Mouse (Mus musculus): ENCODE results near the gene Uvrag. TPM values are rescaled to one million over a fixed set of nuclear protein-coding genes. Genes with fewer than 3 reads are reported as not detected.

The Uvrag gene
- polyA plus RNA-seq, 1 experiment from 2014 or later: 18.2 TPM

- H3K4me3 ChIP-seq (ENCODE audit: low read depth, low read length): no peak overlapping the region
- 0 out of 2 replicates have a peak, but pooled peaks cover 6% of the 10 kb centered on the region for H3K9me3 ChIP-seq (ENCODE audit: control insufficient read depth, low read length)
- DNase-seq (ENCODE audit: low spot score): no peak
- ATAC-seq (ENCODE audit: low read depth): no peak
- no peaks in the 10 kb centered on the region for H3K27me3 ChIP-seq (replicated peaks; ENCODE audit: control insufficient read depth, insufficient read depth, low read length)
- peaks cover 4% of the 10 kb centered on the region; the same call in 1 of the 2 replicates for H3K4me1 ChIP-seq (ENCODE audit: control insufficient read depth, insufficient read depth, low read length)
- no peak overlapping the region for H3K9ac ChIP-seq (ENCODE audit: low read depth, low read length)
- no peaks in the 10 kb centered on the region for H3K36me3 ChIP-seq (ENCODE audit: control insufficient read depth, insufficient read depth, low read length)
- 52% methylated on average over 4 of the region's 4 CpGs for WGBS
- H3K4me2 ChIP-seq (ENCODE audit: low read depth, low read length): no peak overlapping the region
- H3K27ac ChIP-seq (replicated peaks; ENCODE audit: low read depth, low read length): no peak overlapping the region
Measured at GRCm38 (mm10) chr7:99020353-99020752, 120.6 kb downstream of the Uvrag start.

GRCm38 (mm10) chr7:99017224-99017844 lies 123.6 kb downstream of the Uvrag start:
- Histone ChIP-seq H3K36me3 (ENCODE audit: control insufficient read depth, insufficient read depth, low read length) (no peaks in the 10 kb centered on the region), H3K4me3 (ENCODE audit: low read depth, low read length) (no peak overlapping the region), H3K9me3 (ENCODE audit: control insufficient read depth, low read length) (no peaks in the 10 kb centered on the region), H3K27me3 (replicated peaks; ENCODE audit: control insufficient read depth, insufficient read depth, low read length) (no peaks in the 10 kb centered on the region), H3K4me1 (ENCODE audit: control insufficient read depth, insufficient read depth, low read length) (peaks cover 4% of the 10 kb centered on the region; the same call in 1 of the 2 replicates), H3K4me2 (ENCODE audit: low read depth, low read length) (no peak overlapping the region), H3K27ac (replicated peaks; ENCODE audit: low read depth, low read length) (no peak overlapping the region), H3K9ac (ENCODE audit: low read depth, low read length) (no peak overlapping the region)
- no peak for DNase-seq (ENCODE audit: low spot score)
- ATAC-seq (ENCODE audit: low read depth): no peak
- 73% methylated on average over 2 of the region's 2 CpGs for WGBS

- H3K27me3 ChIP-seq (replicated peaks; ENCODE audit: control insufficient read depth, insufficient read depth, low read length): no peaks in the 10 kb centered on the region
- no peaks in the 10 kb centered on the region for H3K9me3 ChIP-seq (ENCODE audit: control insufficient read depth, low read length)
- no peak overlapping the region for H3K4me3 ChIP-seq (ENCODE audit: low read depth, low read length)
- no peak overlapping the region for H3K4me2 ChIP-seq (ENCODE audit: low read depth, low read length)
- H3K27ac ChIP-seq (replicated peaks; ENCODE audit: low read depth, low read length): no peak overlapping the region
- ATAC-seq (ENCODE audit: low read depth): no peak
- H3K9ac ChIP-seq (ENCODE audit: low read depth, low read length): no peak overlapping the region
- peaks cover 6% of the 10 kb centered on the region for H3K4me1 ChIP-seq (ENCODE audit: control insufficient read depth, insufficient read depth, low read length)
- no peak for DNase-seq (ENCODE audit: low spot score)
- H3K36me3 ChIP-seq (ENCODE audit: control insufficient read depth, insufficient read depth, low read length): no peaks in the 10 kb centered on the region
- WGBS: 63% methylated on average over 8 of the region's 8 CpGs
Measured at GRCm38 (mm10) chr7:99015914-99016313, 125.0 kb downstream of the Uvrag start.

GRCm38 (mm10) chr7:99015419-99015818 lies 125.5 kb downstream of the Uvrag start:
- no peak overlapping the region for H3K4me2 ChIP-seq (ENCODE audit: low read depth, low read length)
- DNase-seq (ENCODE audit: low spot score): peak; percentile 69

GRCm38 (mm10) chr7:99014620-99015019 lies 126.3 kb downstream of the Uvrag start:
- Histone ChIP-seq H3K36me3 (ENCODE audit: control insufficient read depth, insufficient read depth, low read length) (no peaks in the 10 kb centered on the region), H3K27me3 (replicated peaks; ENCODE audit: control insufficient read depth, insufficient read depth, low read length) (no peaks in the 10 kb centered on the region), H3K27ac (replicated peaks; ENCODE audit: low read depth, low read length) (no peak overlapping the region), H3K9ac (ENCODE audit: low read depth, low read length) (no peak overlapping the region), H3K4me3 (ENCODE audit: low read depth, low read length) (no peak overlapping the region), H3K4me2 (ENCODE audit: low read depth, low read length) (no peak overlapping the region), H3K4me1 (ENCODE audit: control insufficient read depth, insufficient read depth, low read length) (peaks cover 3% of the 10 kb centered on the region; the same call in 1 of the 2 replicates), H3K9me3 (ENCODE audit: control insufficient read depth, low read length) (no peaks in the 10 kb centered on the region)
- DNase-seq (ENCODE audit: low spot score) (no peak), ATAC-seq (ENCODE audit: low read depth) (no peak)
- 65% methylated on average over 4 of the region's 4 CpGs for WGBS

More at GRCm38 (mm10) chr7:99015419-99015818, 125.5 kb downstream of the Uvrag start:
- H3K27me3 ChIP-seq (replicated peaks; ENCODE audit: control insufficient read depth, insufficient read depth, low read length): no peaks in the 10 kb centered on the region
- no peak overlapping the region for H3K9ac ChIP-seq (ENCODE audit: low read depth, low read length)
- 56% methylated on average over 17 of the region's 17 CpGs for WGBS
- H3K4me3 ChIP-seq (ENCODE audit: low read depth, low read length): no peak overlapping the region
- no peaks in the 10 kb centered on the region for H3K36me3 ChIP-seq (ENCODE audit: control insufficient read depth, insufficient read depth, low read length)
- H3K27ac ChIP-seq (replicated peaks; ENCODE audit: low read depth, low read length): no peak overlapping the region
- H3K9me3 ChIP-seq (ENCODE audit: control insufficient read depth, low read length): no peaks in the 10 kb centered on the region
- peaks cover 6% of the 10 kb centered on the region for H3K4me1 ChIP-seq (ENCODE audit: control insufficient read depth, insufficient read depth, low read length)
- peak; percentile 33; the same call in 1 of the 2 replicates for ATAC-seq (ENCODE audit: low read depth)

GRCm38 (mm10) chr7:99007506-99008354 lies 133.2 kb downstream of the Uvrag start:
- no peak overlapping the region for H3K9ac ChIP-seq (ENCODE audit: low read depth, low read length)
- DNase-seq (ENCODE audit: low spot score): no peak
- 68% methylated on average over 16 of the region's 16 CpGs for WGBS
- H3K4me3 ChIP-seq (ENCODE audit: low read depth, low read length): no peak overlapping the region
- peaks cover 3% of the 10 kb centered on the region; the same call in 1 of the 2 replicates for H3K4me1 ChIP-seq (ENCODE audit: control insufficient read depth, insufficient read depth, low read length)
- no peak overlapping the region for H3K27ac ChIP-seq (replicated peaks; ENCODE audit: low read depth, low read length)
- no peak overlapping the region for H3K4me2 ChIP-seq (ENCODE audit: low read depth, low read length)
- H3K36me3 ChIP-seq (ENCODE audit: control insufficient read depth, insufficient read depth, low read length): peaks cover 8% of the 10 kb centered on the region; the same call in 1 of the 2 replicates
- H3K27me3 ChIP-seq (replicated peaks; ENCODE audit: control insufficient read depth, insufficient read depth, low read length): no peaks in the 10 kb centered on the region
- ATAC-seq (ENCODE audit: low read depth): no peak
- no peaks in the 10 kb centered on the region for H3K9me3 ChIP-seq (ENCODE audit: control insufficient read depth, low read length)

GRCm38 (mm10) chr7:99003231-99003630 lies 137.7 kb downstream of the Uvrag start:
- Histone ChIP-seq H3K4me2 (ENCODE audit: low read depth, low read length) (no peak overlapping the region), H3K36me3 (ENCODE audit: control insufficient read depth, insufficient read depth, low read length) (peaks cover 8% of the 10 kb centered on the region; the same call in 1 of the 2 replicates), H3K9ac (ENCODE audit: low read depth, low read length) (no peak overlapping the region), H3K9me3 (ENCODE audit: control insufficient read depth, low read length) (no peaks in the 10 kb centered on the region), H3K4me1 (ENCODE audit: control insufficient read depth, insufficient read depth, low read length) (no peaks in the 10 kb centered on the region), H3K4me3 (ENCODE audit: low read depth, low read length) (no peak overlapping the region), H3K27me3 (replicated peaks; ENCODE audit: control insufficient read depth, insufficient read depth, low read length) (no peaks in the 10 kb centered on the region), H3K27ac (replicated peaks; ENCODE audit: low read depth, low read length) (no peak overlapping the region)
- ATAC-seq (ENCODE audit: low read depth) (no peak), DNase-seq (ENCODE audit: low spot score) (no peak)
- WGBS: 86% methylated on average over 6 of the region's 6 CpGs

- Histone ChIP-seq H3K27me3 (replicated peaks; ENCODE audit: control insufficient read depth, insufficient read depth, low read length) (no peaks in the 10 kb centered on the region), H3K27ac (replicated peaks; ENCODE audit: low read depth, low read length) (peak overlapping the region; percentile 49), H3K4me3 (ENCODE audit: low read depth, low read length) (no peak overlapping the region), H3K4me1 (ENCODE audit: control insufficient read depth, insufficient read depth, low read length) (peaks cover 5% of the 10 kb centered on the region; the same call in 1 of the 2 replicates), H3K9me3 (ENCODE audit: control insufficient read depth, low read length) (no peaks in the 10 kb centered on the region), H3K36me3 (ENCODE audit: control insufficient read depth, insufficient read depth, low read length) (0 out of 2 replicates have a peak, but pooled peaks cover under 1% of the 10 kb centered on the region), H3K9ac (ENCODE audit: low read depth, low read length) (no peak overlapping the region), H3K4me2 (ENCODE audit: low read depth, low read length) (no peak overlapping the region)
- ATAC-seq (ENCODE audit: low read depth): no peak
- no peak for DNase-seq (ENCODE audit: low spot score)
Measured at GRCm38 (mm10) chr7:98998722-98999121, 142.2 kb downstream of the Uvrag start.
